Mouse (Mus musculus): ENCODE data around the gene Crybg2.

- 0 out of 2 replicates have a peak, but pooled peaks have one; percentile 25 for TF ChIP-seq POLR2A (IDR thresholded peaks at IDR 0.05; ENCODE audit: low read depth, low read length)
- TF ChIP-seq CTCF (IDR thresholded peaks at IDR 0.05; ENCODE audit: extremely low read depth, insufficient read length, insufficient replicate concordance, low read depth, low read length), result peak; percentile 91
Observed at GRCm38 (mm10) chr4:134123680-134124551, 63.3 kb downstream of the Crybg2 start.
